Mouse (Mus musculus) heart, postnatal 36 days (tissue): ENCODE results near the gene Ifnar1. TPM values are rescaled to one million over a fixed set of nuclear protein-coding genes. Genes with fewer than 3 reads are reported as not detected.
"Not testable (repeated sequence)": the region's sequence is repeated elsewhere in the genome, so short reads cannot be mapped to it uniquely, and the experiment has no call there.

ENCODE experiments used
- DNase-seq, 2 experiments: peaks; one replicate each; pipeline ENCODE4 v3.0.0; 2021 to 2022
- intact Hi-C: fragments of 180-260 bp; cut with DNase I; formaldehyde crosslinking; loops from one replicate; pipeline ENCODE4 v1.15.1; 2025
- total RNA-seq, 2 experiments: library from RNA; stranded (reverse); gene quantifications; 2 replicates each; pipeline ENCODE4 v1.2.3; 2021

The Ifnar1 gene
- total RNA-seq, 2 experiments from 2014 or later, result 31.5 to 32.6 TPM

- no peak for DNase-seq
- intact Hi-C loops, result no loop called here
These were observed 11.2 kb downstream of the Ifnar1 start for GRCm38 (mm10) chr16:91496206-91496605.

DNA sequence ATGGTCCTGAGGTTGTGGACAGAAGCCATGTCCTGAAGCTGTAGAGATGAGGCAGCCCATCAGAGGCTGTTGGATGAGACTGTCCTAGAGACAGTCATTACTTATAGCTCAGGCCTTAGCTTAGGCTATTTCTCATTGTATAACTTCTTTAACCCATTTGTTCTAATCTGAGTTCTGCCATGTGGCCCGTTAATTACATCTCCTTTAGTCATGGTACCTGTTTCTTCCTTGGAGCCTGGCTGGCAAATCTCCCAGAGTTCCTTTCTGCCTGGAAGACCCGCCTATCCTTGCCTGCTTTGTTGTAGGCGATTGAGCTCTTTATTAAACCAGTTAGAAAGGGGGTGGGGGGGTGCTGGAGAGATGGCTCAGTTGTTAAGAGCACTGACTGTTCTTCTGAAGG lies 11.7 kb downstream of the Ifnar1 start:
- intact Hi-C loops, result no loop called here
- no peak for DNase-seq

GRCm38 (mm10) chr16:91498041-91498440 lies 13.0 kb downstream of the Ifnar1 start:
- intact Hi-C loops, result no loop called here
- DNase-seq, result no peak

GRCm38 (mm10) chr16:91504701-91505100 lies 19.7 kb downstream of the Ifnar1 start:
- intact Hi-C loops, result no loop called here
- DNase-seq, result no peak

DNA sequence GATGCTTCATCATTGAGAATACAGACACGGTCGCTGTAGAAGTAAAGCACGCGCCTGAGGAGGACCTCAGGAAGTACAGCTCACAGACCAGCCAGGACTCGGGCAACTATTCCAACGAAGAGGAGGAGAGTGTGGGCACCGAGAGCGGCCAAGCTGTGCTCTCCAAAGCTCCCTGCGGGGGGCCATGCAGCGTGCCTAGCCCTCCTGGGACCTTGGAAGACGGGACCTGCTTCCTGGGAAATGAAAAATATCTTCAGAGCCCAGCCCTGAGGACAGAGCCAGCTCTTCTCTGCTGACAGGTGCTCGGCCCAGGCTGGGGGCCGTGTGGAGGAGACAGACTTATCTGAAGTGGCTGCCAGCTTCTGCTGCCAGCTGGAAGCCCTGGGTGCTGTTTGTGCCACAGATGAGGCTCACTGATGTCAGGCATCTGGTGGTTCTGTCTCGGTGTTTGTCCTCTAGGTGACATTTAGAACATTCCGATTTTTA lies 20.1 kb downstream of the Ifnar1 start:
- DNase-seq, result no peak
- intact Hi-C loops, result no loop called here

- no peak for DNase-seq
- intact Hi-C loops, result no loop called here
These were observed 21.4 kb downstream of the Ifnar1 start for GRCm38 (mm10) chr16:91506396-91506795.

DNA sequence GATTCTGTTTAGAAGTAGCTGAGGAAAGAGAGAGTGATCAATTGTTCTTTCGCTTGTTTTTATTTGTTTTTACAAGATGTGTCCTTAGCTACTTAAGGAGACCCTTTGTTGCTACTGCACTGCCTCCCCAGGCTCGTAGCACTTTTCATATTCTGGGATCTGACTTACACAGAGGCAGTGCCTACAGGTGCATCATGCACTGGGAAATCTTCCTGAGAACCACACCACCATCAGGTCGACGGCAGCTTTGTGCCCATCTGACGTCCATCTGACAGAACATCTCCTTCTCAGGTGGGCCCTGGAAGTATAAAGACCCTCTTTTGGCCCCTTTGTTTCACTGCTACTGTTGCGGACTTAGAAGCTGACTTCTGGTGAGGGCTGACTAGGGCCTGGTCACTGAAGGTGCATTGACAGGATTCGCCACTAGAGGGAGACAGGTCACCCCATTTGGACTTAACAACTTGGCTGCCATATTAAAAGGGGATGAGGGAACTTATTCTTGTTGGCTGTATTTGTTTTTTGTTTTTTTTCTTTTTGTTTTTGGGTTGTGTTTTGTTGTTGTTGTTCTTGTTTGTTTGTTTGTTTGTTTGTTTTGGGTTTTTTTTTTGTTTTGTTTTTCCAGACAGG lies 27.2 kb downstream of the Ifnar1 start:
- peak; percentile 88 to 89 for DNase-seq
- intact Hi-C loops, result loop anchor here (1.0 to 5.0 kb wide), 3 partner anchors 49 to 155 kb away; no protein-coding TSS in a partner anchor

DNA sequence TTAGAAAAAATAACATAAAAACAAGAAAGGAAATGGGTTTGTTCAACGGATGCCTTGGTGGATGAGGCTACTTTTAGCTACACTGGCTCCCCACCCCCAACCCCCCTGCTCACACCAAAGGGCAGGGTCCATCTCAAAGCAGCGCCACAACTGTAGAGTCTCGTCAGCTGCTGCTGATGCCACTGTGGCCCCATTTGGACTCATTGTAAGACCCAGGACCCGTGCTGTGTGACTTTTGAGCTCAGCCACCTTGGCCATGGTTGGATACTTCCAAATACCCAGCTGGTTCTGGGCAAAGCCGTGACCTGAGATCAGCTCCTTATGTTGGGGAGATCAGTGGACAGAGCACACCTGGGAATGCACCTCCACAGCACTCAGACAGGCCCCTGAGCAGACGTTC lies 28.1 kb downstream of the Ifnar1 start:
- DNase-seq, result no peak
- intact Hi-C loops, result loop anchor here (5.0 kb wide), 1 partner anchor 156 kb away; no protein-coding TSS in a partner anchor

- DNase-seq, result no peak
- intact Hi-C loops, result no loop called here
These were observed 32.0 kb downstream of the Ifnar1 start for GRCm38 (mm10) chr16:91517020-91517419.

- intact Hi-C loops, result no loop called here
- DNase-seq, result no peak
These were observed 37.0 kb downstream of the Ifnar1 start for GRCm38 (mm10) chr16:91522040-91522439.

DNA sequence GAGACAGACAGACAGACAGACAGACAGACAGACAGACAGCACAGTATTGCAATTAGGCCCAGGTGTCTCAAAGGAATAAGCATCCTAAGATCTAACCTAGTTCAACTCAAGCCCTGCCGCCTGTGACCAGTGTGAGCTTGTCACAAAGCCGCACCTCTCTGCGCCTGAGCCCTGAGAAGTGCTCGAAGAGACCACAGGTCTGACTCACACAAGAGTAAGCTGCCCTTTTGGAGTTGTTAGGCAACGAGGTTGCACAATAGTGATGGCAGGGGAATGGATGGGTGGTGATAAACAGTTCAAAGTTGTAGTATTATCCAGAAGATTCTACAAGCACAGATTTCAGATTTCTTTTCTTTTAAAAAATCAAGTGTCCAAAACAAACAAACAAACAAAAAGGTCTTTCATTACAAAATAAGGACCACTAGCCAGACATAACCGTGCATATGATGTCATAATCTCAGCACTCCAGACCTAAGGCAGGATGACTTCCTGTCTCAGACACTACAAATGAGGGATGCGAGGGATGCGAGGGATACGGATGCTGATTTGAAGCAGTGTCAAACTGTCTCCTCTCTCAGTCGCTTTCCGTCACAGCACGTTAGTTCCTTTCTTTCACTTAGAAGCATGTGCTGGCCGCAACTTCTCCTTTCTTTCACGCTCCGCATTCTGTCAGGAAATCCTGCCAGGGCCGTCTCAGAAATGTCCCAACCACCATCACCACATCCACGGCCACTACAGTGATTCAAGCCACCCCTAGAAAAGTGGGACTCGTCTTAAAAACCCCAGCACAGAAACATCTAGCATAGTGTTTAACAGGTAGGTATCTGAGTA lies 37.7 kb downstream of the Ifnar1 start:
- intact Hi-C loops, result no loop called here
- DNase-seq, result peak in 1 of 2 experiments; percentile 35

- no peak for DNase-seq
- intact Hi-C loops, result no loop called here
These were observed 39.2 kb downstream of the Ifnar1 start for GRCm38 (mm10) chr16:91524206-91524605.

- DNase-seq, result no peak
- intact Hi-C loops, result loop anchor here (2.0 kb wide), 1 partner anchor 35 kb away; no protein-coding TSS in a partner anchor
These were observed 41.2 kb downstream of the Ifnar1 start for GRCm38 (mm10) chr16:91526274-91526673.

- DNase-seq, result peak; percentile 48 to 56
- intact Hi-C loops, result loop anchor here (2.0 kb wide), 1 partner anchor 34 kb away; no protein-coding TSS in a partner anchor
These were observed 42.0 kb downstream of the Ifnar1 start for GRCm38 (mm10) chr16:91527051-91527450.

- intact Hi-C loops, result loop anchor here (2.0 kb wide), 1 partner anchor 33 kb away; no protein-coding TSS in a partner anchor
These were observed 42.5 kb downstream of the Ifnar1 start for GRCm38 (mm10) chr16:91527500-91527899.

DNA sequence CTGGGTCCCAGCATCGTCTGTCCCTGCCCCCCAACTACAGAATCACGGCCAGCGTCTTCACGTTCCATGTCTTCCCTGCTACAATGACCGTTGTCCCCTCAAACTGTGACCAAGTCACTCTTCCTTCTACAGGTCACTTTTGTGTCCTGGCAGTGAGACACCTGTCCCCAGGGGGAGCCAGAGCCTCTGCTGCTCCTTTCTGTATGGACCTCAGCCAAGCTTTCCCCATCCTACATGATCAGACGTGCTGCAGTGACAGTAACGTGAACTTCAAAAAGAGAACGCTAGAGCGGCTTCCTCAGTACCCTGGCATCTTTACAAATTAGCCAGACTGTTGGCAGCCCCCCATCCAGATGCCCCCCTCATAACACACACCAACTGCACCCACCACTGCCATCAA lies 43.5 kb downstream of the Ifnar1 start:
- intact Hi-C loops, result no loop called here

More at GRCm38 (mm10) chr16:91527500-91527899, 42.5 kb downstream of the Ifnar1 start:
- DNase-seq, result no peak

DNA sequence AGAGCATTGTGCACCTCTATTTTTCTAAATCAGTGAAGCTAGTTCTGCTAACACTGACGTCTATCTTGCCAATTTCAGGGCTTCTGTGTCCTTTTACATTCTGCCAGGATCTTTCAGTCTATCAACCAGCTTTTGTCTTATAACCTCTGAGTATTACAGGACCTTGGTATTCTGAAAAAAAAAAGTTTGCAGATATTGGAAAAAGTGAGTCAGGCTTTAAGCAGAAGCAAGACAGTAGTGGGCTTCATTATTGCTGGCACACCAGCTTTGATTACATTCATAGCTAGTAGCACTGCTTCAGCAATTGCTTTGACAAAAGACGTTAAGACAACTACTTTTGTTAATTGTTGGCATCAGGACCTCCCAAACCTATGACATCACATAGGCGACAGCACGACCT lies 45.8 kb downstream of the Ifnar1 start:
- intact Hi-C loops, DNase-seq: not testable (repeated sequence)

More for the DNA sequence above, 43.5 kb downstream of the Ifnar1 start:
- DNase-seq, result no peak

GRCm38 (mm10) chr16:91531856-91532255 lies 46.8 kb downstream of the Ifnar1 start:
- DNase-seq, result no peak
- intact Hi-C loops, result no loop called here

DNA sequence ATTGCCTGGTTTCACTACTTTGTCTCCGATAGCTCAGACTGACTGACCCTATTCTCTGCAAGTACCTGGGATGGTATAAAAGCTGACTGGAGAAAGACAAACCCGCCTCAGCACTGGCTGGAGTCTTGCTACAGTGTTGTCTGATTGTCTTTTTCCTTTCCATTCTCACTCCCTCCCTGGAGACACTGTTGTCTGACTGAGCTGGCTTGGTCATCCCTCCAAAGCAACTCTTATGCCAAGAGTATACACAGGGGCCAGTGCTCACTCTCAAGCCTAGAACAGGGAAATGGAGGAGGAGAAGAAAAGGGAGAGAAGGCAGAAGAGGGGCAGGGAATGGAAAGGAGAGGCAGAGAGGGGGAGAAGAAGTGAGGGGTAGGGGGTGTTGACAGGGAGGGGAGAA lies 47.4 kb downstream of the Ifnar1 start:
- no peak for DNase-seq

GRCm38 (mm10) chr16:91533097-91534001 lies 48.3 kb downstream of the Ifnar1 start:
- intact Hi-C loops, result no loop called here
- DNase-seq, result no peak

More for the DNA sequence above, 47.4 kb downstream of the Ifnar1 start:
- intact Hi-C loops, result no loop called here
